Mouse (Mus musculus) left cerebral cortex, postnatal 25 days (tissue): ENCODE results near the gene Zkscan6. TPM values are rescaled to one million over a fixed set of nuclear protein-coding genes. Genes with fewer than 3 reads are reported as not detected.

Source experiments
- DNase-seq, 2 experiments: peaks; one replicate each; pipeline ENCODE4 v3.0.0; 2022; ENCODE audit warnings: low spot score in 2 of 2, mixed read lengths in 1 of 2
- intact Hi-C: fragments of 180-260 bp; cut with DNase I; formaldehyde crosslinking; loops from one replicate; pipeline ENCODE4 v1.15.1; 2025
- total RNA-seq, 2 experiments: library from RNA; stranded (reverse); gene quantifications; 2 replicates each; pipeline ENCODE4 v1.2.3; 2021

Gene Zkscan6
- total RNA-seq = 10 to 100 TPM; 12.6 to 13.0 TPM

- DNase-seq = peak; percentile 79 to 89
- intact Hi-C loops = no loop called here
Measured at GRCm38 (mm10) chr11:65806909-65807504, at the start of gene Zkscan6. Zkscan6 (plus strand) TSS chr11:65807175.

- no peak for DNase-seq
- intact Hi-C loops = no loop called here
Measured at GRCm38 (mm10) chr11:65759350-65759749, 47.6 kb upstream of the Zkscan6 start.

GRCm38 (mm10) chr11:65760912-65761311 is 46.1 kb upstream of the Zkscan6 start:
- no peak for DNase-seq
- intact Hi-C loops = no loop called here

- intact Hi-C loops = no loop called here
Measured at GRCm38 (mm10) chr11:65768445-65768844, 38.5 kb upstream of the Zkscan6 start.

GRCm38 (mm10) chr11:65769990-65770389 is 37.0 kb upstream of the Zkscan6 start:
- intact Hi-C loops = no loop called here
- DNase-seq = no peak

More at GRCm38 (mm10) chr11:65768445-65768844, 38.5 kb upstream of the Zkscan6 start:
- DNase-seq = no peak

GRCm38 (mm10) chr11:65771546-65771945 is 35.4 kb upstream of the Zkscan6 start:
- no peak for DNase-seq
- intact Hi-C loops = no loop called here

- no peak for DNase-seq
- intact Hi-C loops = no loop called here
Measured at GRCm38 (mm10) chr11:65773535-65773934, 33.4 kb upstream of the Zkscan6 start.

- no peak for DNase-seq
- intact Hi-C loops = no loop called here
Measured at GRCm38 (mm10) chr11:65773946-65774656, 32.9 kb upstream of the Zkscan6 start.

GRCm38 (mm10) chr11:65776906-65777611 is 29.9 kb upstream of the Zkscan6 start:
- no peak for DNase-seq
- intact Hi-C loops = no loop called here

- DNase-seq = no peak
- intact Hi-C loops = no loop called here
Measured at GRCm38 (mm10) chr11:65777810-65778209, 29.2 kb upstream of the Zkscan6 start.

GRCm38 (mm10) chr11:65779066-65779465 is 27.9 kb upstream of the Zkscan6 start:
- intact Hi-C loops = no loop called here
- peak in 1 of 2 experiments; percentile 22 for DNase-seq

- intact Hi-C loops = no loop called here
- DNase-seq = no peak
Measured at GRCm38 (mm10) chr11:65779578-65779977, 27.4 kb upstream of the Zkscan6 start.

- intact Hi-C loops = no loop called here
Measured at GRCm38 (mm10) chr11:65781596-65781995, 25.4 kb upstream of the Zkscan6 start.

GRCm38 (mm10) chr11:65786160-65786559 is 20.8 kb upstream of the Zkscan6 start:
- intact Hi-C loops = no loop called here
- DNase-seq = no peak

More at GRCm38 (mm10) chr11:65781596-65781995, 25.4 kb upstream of the Zkscan6 start:
- DNase-seq = no peak

- intact Hi-C loops = no loop called here
- peak in 1 of 2 experiments; percentile 24 for DNase-seq
Measured at GRCm38 (mm10) chr11:65787421-65788151, 19.4 kb upstream of the Zkscan6 start.

- intact Hi-C loops = no loop called here
- peak; percentile 91 to 92 for DNase-seq
Measured at GRCm38 (mm10) chr11:65788154-65788553, 18.8 kb upstream of the Zkscan6 start, which contains the start of gene Map2k4. Map2k4 (minus strand) TSS chr11:65788297.

- intact Hi-C loops = no loop called here
Measured at GRCm38 (mm10) chr11:65794428-65795219, 12.4 kb upstream of the Zkscan6 start.

GRCm38 (mm10) chr11:65795896-65796295 is 11.1 kb upstream of the Zkscan6 start:
- intact Hi-C loops = no loop called here
- DNase-seq = no peak

More at GRCm38 (mm10) chr11:65794428-65795219, 12.4 kb upstream of the Zkscan6 start:
- no peak for DNase-seq

- peak; percentile 79 to 96 for DNase-seq
- intact Hi-C loops = no loop called here
Measured at GRCm38 (mm10) chr11:65801899-65802298, 5.1 kb upstream of the Zkscan6 start.
